Mouse (Mus musculus) C2C12 (cell line): ENCODE measurements around the gene Cd24a. TPM values are rescaled to one million over a fixed set of nuclear protein-coding genes. Genes with fewer than 3 reads are reported as not detected.
A peak's percentile ranks its signal among the peaks of the same experiment; 100 is the strongest.

ENCODE experiments used
- H3K27me3 ChIP-seq: one replicate; pipeline ENCODE4 v1.6.1; 2011; ENCODE audit not compliant: control insufficient read depth, insufficient read depth, insufficient read length
- H3K36me3 ChIP-seq: one replicate; pipeline ENCODE4 v1.6.1; 2011; ENCODE audit not compliant: control insufficient read depth, insufficient read depth
- H3K4me3 ChIP-seq: one replicate; pipeline ENCODE4 v1.5.1; 2011; ENCODE audit warnings: mild to moderate bottlenecking, control low read depth; ENCODE audit not compliant: poor library complexity, insufficient read depth, severe bottlenecking
- H3K79me2 ChIP-seq: one replicate; pipeline ENCODE4 v1.6.1; 2011; ENCODE audit not compliant: control insufficient read depth, insufficient read depth
- H3K79me3 ChIP-seq: one replicate; pipeline ENCODE4 v1.6.1; 2011; ENCODE audit warnings: low read depth, control low read depth
- H3ac ChIP-seq: one replicate; pipeline ENCODE3; 2011; ENCODE audit warnings: low read depth; ENCODE audit not compliant: control insufficient read depth, insufficient read length
- CEBPB ChIP-seq: IDR thresholded peaks from one replicate; pipeline ENCODE4 v1.6.1; 2011; ENCODE audit warnings: low read depth, mild to moderate bottlenecking, control low read depth, moderate library complexity
- CTCF ChIP-seq: IDR thresholded peaks from one replicate; pipeline ENCODE4 v1.5.1; 2011; ENCODE audit not compliant: control insufficient read depth, insufficient read depth, insufficient read length
- FOSL1 ChIP-seq: IDR thresholded peaks from one replicate; pipeline ENCODE4 v1.8.0; 2011; ENCODE audit warnings: mild to moderate bottlenecking, low read length; ENCODE audit not compliant: poor library complexity, insufficient read depth, severe bottlenecking
- MAX ChIP-seq: IDR thresholded peaks from one replicate; pipeline ENCODE4 v1.6.1; 2011; ENCODE audit warnings: mild to moderate bottlenecking, control low read depth
- MYOD1 ChIP-seq: IDR thresholded peaks from one replicate; pipeline ENCODE4 v1.6.1; 2011; ENCODE audit warnings: low read depth; ENCODE audit not compliant: control insufficient read depth, insufficient read length
- MYOG ChIP-seq: IDR thresholded peaks from one replicate; pipeline ENCODE4 v1.6.1; 2011; ENCODE audit not compliant: control insufficient read depth, insufficient read length; ENCODE audit errors: extremely low read depth
- USF1 ChIP-seq: IDR thresholded peaks from one replicate; pipeline ENCODE4 v1.6.1; 2011; ENCODE audit warnings: low read depth, mild to moderate bottlenecking, control low read depth, moderate library complexity
- long read RNA-seq, 2 experiments: library from polyadenylated mRNA; unstranded; transcript quantifications; one replicate each; pipeline ENCODE4 v2.0.0; 2019 to 2020
- polyA plus RNA-seq: library from polyadenylated mRNA; unstranded; fragments of >200 nt; fragmentation: generic; extraction: Trizol; gene quantifications from one replicate; pipeline ENCODE4 v1.2.1, GENCODE M21; 2012; ENCODE audit warnings: missing spikeins

The Cd24a gene
- 83.6 TPM for polyA plus RNA-seq
- long read RNA-seq, experiment 1, transcript Cd24a-201 (2 exons, 1,816 nt) = major isoform, 14 of 18 reads
- long read RNA-seq, experiment 1, partial matches to known transcripts = 0 of 18 reads
- long read RNA-seq, experiment 1, other reads (novel, unspliced or antisense) = 4 of 18 reads
- long read RNA-seq, experiment 2, transcript Cd24a-201 (2 exons, 1,816 nt) = major isoform, 97 of 102 reads
- long read RNA-seq, experiment 2, partial matches to known transcripts = 4 of 102 reads
- long read RNA-seq, experiment 2, other reads (novel, unspliced or antisense) = 0 of 102 reads

GRCm38 (mm10) chr10:43577997-43578331 is at the start of gene Cd24a:
Gene Cd24a, plus strand, starts transcription at chr10:43578284.
- Histone ChIP-seq H3K36me3 (peaks cover 8% of the 10 kb centered on the region), H3K79me3 (peaks cover 12% of the 10 kb centered on the region), H3K27me3 (no peaks in the 10 kb centered on the region), H3K79me2 (peaks cover 33% of the 10 kb centered on the region), H3K4me3 (peak within 1 kb of the TSS; percentile 45), H3ac (peak within 1 kb of the TSS; percentile 84)
- TF ChIP-seq MYOG (no peak), MAX (no peak), MYOD1 (no peak), CEBPB (no peak), USF1 (no peak), CTCF (no peak), FOSL1 (no peak)

DNA sequence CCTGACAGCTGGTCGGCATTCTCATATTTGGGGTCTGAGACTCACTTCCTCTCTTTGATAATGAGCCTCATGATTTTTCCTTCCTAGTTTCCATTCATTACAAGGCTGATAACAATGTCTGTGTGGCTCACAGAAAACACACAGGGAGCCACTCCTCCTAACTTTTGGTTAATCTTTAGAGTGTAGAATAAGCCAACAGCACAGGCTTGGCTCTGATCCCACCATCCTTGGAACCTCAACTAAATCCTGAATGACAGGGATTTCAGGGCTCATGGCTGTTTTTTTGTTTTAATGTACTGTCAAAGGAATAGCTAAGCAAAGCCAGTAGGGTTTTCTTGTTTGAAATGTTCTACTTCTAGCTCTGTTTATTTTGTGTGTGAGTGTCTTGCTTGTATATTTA is 43.7 kb upstream of the Cd24a start:
- Histone ChIP-seq H3K27me3 (no peaks in the 10 kb centered on the region), H3K79me3 (no peaks in the 10 kb centered on the region), H3K36me3 (peaks cover 37% of the 10 kb centered on the region), H3K4me3 (no peak overlapping the region), H3K79me2 (peaks cover 24% of the 10 kb centered on the region), H3ac (no peak overlapping the region)
- no peak for TF ChIP-seq MYOD1
- TF ChIP-seq USF1 = no peak
- no peak for TF ChIP-seq MYOG
- TF ChIP-seq MAX = no peak
- TF ChIP-seq CEBPB = no peak
- TF ChIP-seq CTCF = no peak
- no peak for TF ChIP-seq FOSL1

GRCm38 (mm10) chr10:43537652-43538051 is 40.4 kb upstream of the Cd24a start:
- peaks cover 20% of the 10 kb centered on the region for H3K36me3 ChIP-seq
- peaks cover 36% of the 10 kb centered on the region for H3K79me2 ChIP-seq
- H3ac ChIP-seq = no peak overlapping the region
- no peaks in the 10 kb centered on the region for H3K27me3 ChIP-seq
- H3K4me3 ChIP-seq = no peak overlapping the region
- peaks cover 9% of the 10 kb centered on the region for H3K79me3 ChIP-seq
- TF ChIP-seq MYOG (no peak), USF1 (no peak), MAX (no peak), FOSL1 (no peak), CEBPB (no peak), MYOD1 (no peak), CTCF (no peak)

GRCm38 (mm10) chr10:43538831-43539230 is 39.3 kb upstream of the Cd24a start:
- Histone ChIP-seq H3K79me3 (peaks cover 9% of the 10 kb centered on the region), H3K36me3 (peaks cover 16% of the 10 kb centered on the region), H3K27me3 (no peaks in the 10 kb centered on the region), H3K79me2 (peaks cover 36% of the 10 kb centered on the region), H3K4me3 (no peak overlapping the region), H3ac (no peak overlapping the region)
- TF ChIP-seq USF1 (no peak), FOSL1 (no peak), CEBPB (no peak), MYOD1 (no peak), CTCF (no peak), MAX (no peak), MYOG (no peak)

- peak; percentile 12 for TF ChIP-seq USF1
- TF ChIP-seq MYOG = no peak
- peak overlapping the region; percentile 92 for H3ac ChIP-seq
- peaks cover 36% of the 10 kb centered on the region for H3K79me2 ChIP-seq
- H3K4me3 ChIP-seq = peak overlapping the region; percentile 94
- H3K36me3 ChIP-seq = peaks cover 16% of the 10 kb centered on the region
- peaks cover 9% of the 10 kb centered on the region for H3K79me3 ChIP-seq
- no peaks in the 10 kb centered on the region for H3K27me3 ChIP-seq
Measured at GRCm38 (mm10) chr10:43539746-43540310, 38.3 kb upstream of the Cd24a start.
